Mouse (Mus musculus): ENCODE measurements around the gene Defb45. TPM values are rescaled to one million over a fixed set of nuclear protein-coding genes. Genes with fewer than 3 reads are reported as not detected.

Defb45 gene
- polyA plus RNA-seq, 1 experiment from 2014 or later = not detected

DNA sequence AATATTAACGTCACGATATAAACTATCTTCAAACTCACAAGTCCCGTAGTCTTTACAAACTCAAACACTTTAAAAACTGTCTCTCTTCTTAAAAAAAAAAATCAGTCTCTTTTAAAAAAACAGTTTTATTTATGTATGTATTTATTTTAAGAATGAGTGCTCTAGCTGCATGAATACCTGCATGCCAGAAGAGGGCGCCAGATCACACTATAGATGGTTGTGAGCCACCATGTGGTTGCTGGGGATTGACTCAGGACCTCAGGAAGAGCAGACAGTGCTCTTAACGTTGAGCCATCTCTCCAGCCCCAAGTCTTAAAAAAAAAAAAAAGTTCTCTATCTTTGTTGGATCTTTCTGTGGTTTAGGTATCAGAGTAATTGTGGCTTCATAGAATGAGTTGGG lies 18.2 kb upstream of the Defb45 start:
- 61% methylated on average over 5 of the region's 5 CpGs for WGBS
- no peak overlapping the region for H3K4me3 ChIP-seq (ENCODE audit: low read depth, low read length)
- H3K9ac ChIP-seq (ENCODE audit: low read depth, low read length) = no peak overlapping the region

DNA sequence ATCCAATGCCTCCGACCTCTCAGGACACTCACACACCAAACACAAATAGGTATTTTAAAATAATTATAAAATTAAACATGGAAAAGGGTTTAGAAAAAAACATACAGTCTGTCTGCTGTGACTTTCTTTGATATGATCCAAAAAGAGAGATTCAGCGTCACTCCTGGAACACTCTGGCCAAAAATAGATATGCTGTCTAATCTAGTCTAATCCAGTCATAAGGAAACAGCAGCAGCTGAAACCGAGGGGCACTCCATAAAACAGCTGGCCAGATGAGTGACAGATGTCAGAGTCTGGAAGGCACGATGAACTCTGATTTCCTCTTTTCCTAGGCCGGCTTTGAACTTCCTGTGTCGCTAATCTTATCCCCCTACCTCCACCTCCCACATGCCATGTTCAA lies 17.3 kb upstream of the Defb45 start:
- WGBS = 80% methylated on average over 6 of the region's 6 CpGs

More for the DNA sequence above, 18.2 kb upstream of the Defb45 start:
- H3K4me2 ChIP-seq (ENCODE audit: low read length) = no peak overlapping the region
- no peaks in the 10 kb centered on the region for H3K9me3 ChIP-seq (replicated peaks; ENCODE audit: control insufficient read depth, low read length, poor library complexity, severe bottlenecking)
- no peaks in the 10 kb centered on the region for H3K36me3 ChIP-seq (ENCODE audit: control insufficient read depth, insufficient read depth, low read length)
- H3K27ac ChIP-seq (ENCODE audit: low read length) = no peak overlapping the region
- ATAC-seq = no peak
- no peaks in the 10 kb centered on the region for H3K27me3 ChIP-seq (ENCODE audit: control insufficient read depth, insufficient read depth, low read depth, low read length)
- no peaks in the 10 kb centered on the region for H3K4me1 ChIP-seq (ENCODE audit: control insufficient read depth, insufficient read depth, low read length)

DNA sequence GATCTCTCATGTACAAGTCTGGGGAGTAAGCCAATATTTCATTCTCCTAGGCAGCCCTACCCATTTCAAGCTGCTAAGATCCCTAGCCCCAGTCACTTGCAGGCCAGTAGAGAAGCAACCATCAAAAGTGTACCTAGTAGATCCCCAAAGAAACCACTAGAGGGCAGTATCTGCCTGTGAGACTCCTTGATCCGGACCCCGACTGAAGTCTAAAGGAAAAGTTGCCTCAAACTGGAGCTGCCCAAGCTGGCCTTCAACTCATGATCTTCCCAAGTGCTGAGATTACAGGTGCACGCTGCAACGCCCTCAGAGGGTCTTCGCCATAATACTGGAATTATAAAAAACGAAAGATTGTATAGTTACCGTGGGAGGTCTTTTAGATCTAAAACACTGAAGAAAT lies 16.4 kb upstream of the Defb45 start:
- Histone ChIP-seq H3K27me3 (ENCODE audit: control insufficient read depth, insufficient read depth, low read depth, low read length) (no peaks in the 10 kb centered on the region), H3K27ac (ENCODE audit: low read length) (no peak overlapping the region), H3K36me3 (ENCODE audit: control insufficient read depth, insufficient read depth, low read length) (no peaks in the 10 kb centered on the region), H3K4me2 (ENCODE audit: low read length) (no peak overlapping the region), H3K4me1 (ENCODE audit: control insufficient read depth, insufficient read depth, low read length) (no peaks in the 10 kb centered on the region), H3K9me3 (replicated peaks; ENCODE audit: control insufficient read depth, low read length, poor library complexity, severe bottlenecking) (no peaks in the 10 kb centered on the region), H3K9ac (ENCODE audit: low read depth, low read length) (no peak overlapping the region), H3K4me3 (ENCODE audit: low read depth, low read length) (no peak overlapping the region)
- ATAC-seq = peak; percentile 58
- WGBS = 8% methylated on average over 7 of the region's 7 CpGs

More for the DNA sequence above, 17.3 kb upstream of the Defb45 start:
- no peak overlapping the region for H3K9ac ChIP-seq (ENCODE audit: low read depth, low read length)
- no peaks in the 10 kb centered on the region for H3K36me3 ChIP-seq (ENCODE audit: control insufficient read depth, insufficient read depth, low read length)
- H3K4me3 ChIP-seq (ENCODE audit: low read depth, low read length) = no peak overlapping the region
- H3K27ac ChIP-seq (ENCODE audit: low read length) = no peak overlapping the region
- H3K27me3 ChIP-seq (ENCODE audit: control insufficient read depth, insufficient read depth, low read depth, low read length) = no peaks in the 10 kb centered on the region
- H3K4me1 ChIP-seq (ENCODE audit: control insufficient read depth, insufficient read depth, low read length) = no peaks in the 10 kb centered on the region
- H3K9me3 ChIP-seq (replicated peaks; ENCODE audit: control insufficient read depth, low read length, poor library complexity, severe bottlenecking) = no peaks in the 10 kb centered on the region
- ATAC-seq = no peak
- H3K4me2 ChIP-seq (ENCODE audit: low read length) = no peak overlapping the region

DNA sequence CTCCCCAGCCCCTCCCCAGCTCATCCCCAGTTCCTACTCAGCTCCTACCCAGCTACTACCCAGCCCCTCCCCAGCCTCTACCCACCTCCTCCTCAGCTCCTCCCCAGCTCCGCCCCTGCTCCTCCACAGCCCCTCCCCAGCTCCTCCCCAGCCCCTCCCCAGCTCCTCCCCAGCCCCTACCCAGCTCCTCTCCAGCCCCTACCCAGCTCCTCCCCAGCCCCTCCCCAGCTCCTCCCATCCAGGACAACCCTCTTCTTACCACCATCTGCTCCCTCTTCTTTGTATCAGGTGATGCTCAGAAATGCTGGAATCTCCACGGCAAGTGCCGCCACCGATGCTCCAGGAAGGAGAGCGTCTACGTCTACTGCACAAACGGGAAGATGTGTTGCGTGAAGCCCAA lies 13.0 kb upstream of the Defb45 start:
- Histone ChIP-seq H3K27ac (ENCODE audit: low read length) (no peak overlapping the region), H3K4me2 (ENCODE audit: low read length) (no peak overlapping the region), H3K4me1 (ENCODE audit: control insufficient read depth, insufficient read depth, low read length) (no peaks in the 10 kb centered on the region), H3K27me3 (ENCODE audit: control insufficient read depth, insufficient read depth, low read depth, low read length) (no peaks in the 10 kb centered on the region), H3K36me3 (ENCODE audit: control insufficient read depth, insufficient read depth, low read length) (no peaks in the 10 kb centered on the region), H3K9me3 (replicated peaks; ENCODE audit: control insufficient read depth, low read length, poor library complexity, severe bottlenecking) (no peaks in the 10 kb centered on the region), H3K4me3 (ENCODE audit: low read depth, low read length) (no peak overlapping the region), H3K9ac (ENCODE audit: low read depth, low read length) (no peak overlapping the region)
- WGBS = 44% methylated on average over 7 of the region's 8 CpGs
- ATAC-seq = no peak

DNA sequence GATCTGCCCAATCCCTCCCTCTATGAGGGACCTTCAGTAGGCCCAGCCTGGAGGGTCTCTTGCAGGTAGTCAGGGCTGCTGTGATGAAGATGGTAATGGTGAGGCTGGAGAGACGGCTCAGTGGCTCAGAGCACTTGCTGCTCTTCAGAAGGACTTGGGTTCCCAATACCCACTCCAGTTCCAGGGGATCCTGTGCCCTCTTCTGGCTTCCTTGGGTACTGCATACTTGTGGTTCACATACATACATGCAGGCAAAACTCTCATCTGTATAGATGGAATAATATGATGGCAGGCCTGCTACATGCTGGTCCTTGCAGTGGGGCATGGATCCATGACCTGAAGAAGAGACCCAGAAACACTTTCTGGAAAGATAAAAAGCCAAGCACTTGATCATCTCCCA lies 9.5 kb upstream of the Defb45 start:
- Histone ChIP-seq H3K27me3 (ENCODE audit: control insufficient read depth, insufficient read depth, low read depth, low read length) (no peaks in the 10 kb centered on the region), H3K9ac (ENCODE audit: low read depth, low read length) (no peak overlapping the region), H3K36me3 (ENCODE audit: control insufficient read depth, insufficient read depth, low read length) (no peaks in the 10 kb centered on the region), H3K4me2 (ENCODE audit: low read length) (no peak overlapping the region), H3K27ac (ENCODE audit: low read length) (no peak overlapping the region), H3K4me3 (ENCODE audit: low read depth, low read length) (no peak overlapping the region), H3K9me3 (replicated peaks; ENCODE audit: control insufficient read depth, low read length, poor library complexity, severe bottlenecking) (no peaks in the 10 kb centered on the region), H3K4me1 (ENCODE audit: control insufficient read depth, insufficient read depth, low read length) (no peaks in the 10 kb centered on the region)
- ATAC-seq = no peak
- 88% methylated on average over 1 of the region's 1 CpGs for WGBS

DNA sequence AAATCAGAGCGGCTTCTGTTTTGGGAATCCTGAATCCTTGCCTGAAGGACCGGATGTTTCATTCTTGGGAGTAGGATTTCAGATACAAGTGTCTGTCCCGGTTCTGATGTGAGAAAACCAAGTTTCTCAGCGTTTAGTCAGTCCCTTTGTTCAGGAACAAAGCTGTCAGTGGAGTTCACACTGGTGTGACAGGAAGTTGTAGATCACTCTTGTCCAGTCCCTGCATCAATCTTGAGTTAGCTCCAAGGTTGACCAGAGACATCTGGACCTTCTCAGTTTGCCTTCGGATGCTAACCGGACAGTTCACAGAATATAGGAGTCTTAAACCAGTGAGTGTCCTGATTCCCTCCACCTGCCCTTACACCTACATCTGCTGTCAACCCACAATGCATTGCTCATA lies 8.5 kb upstream of the Defb45 start:
- Histone ChIP-seq H3K9ac (ENCODE audit: low read depth, low read length) (no peak overlapping the region), H3K36me3 (ENCODE audit: control insufficient read depth, insufficient read depth, low read length) (no peaks in the 10 kb centered on the region)
- WGBS = 80% methylated on average over 6 of the region's 6 CpGs

DNA sequence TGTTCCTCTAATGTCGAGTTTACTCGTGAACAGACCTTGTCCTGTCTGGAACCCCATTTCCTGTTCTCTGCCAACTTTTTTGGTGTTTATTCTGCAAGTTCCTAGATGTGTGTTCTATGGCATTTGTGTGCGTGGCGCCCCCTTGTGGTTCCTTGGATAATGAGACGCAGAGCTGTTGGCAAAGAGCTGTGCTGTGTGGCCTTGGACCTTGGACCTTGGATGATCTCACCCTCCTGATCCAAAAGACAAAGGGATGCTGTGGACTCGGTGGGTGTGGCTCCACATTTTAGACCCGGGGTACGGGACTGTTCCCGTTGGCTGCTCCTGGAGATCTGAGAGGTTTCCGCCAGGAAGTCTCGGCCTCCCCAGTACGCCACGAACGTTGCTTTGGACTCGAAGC lies 4.9 kb upstream of the Defb45 start, which contains the start of gene Defb36:
Gene Defb36, plus strand, starts transcription at position 271 of the 400 bp plus-strand sequence.
- 85% methylated on average over 15 of the region's 15 CpGs for WGBS

More for the DNA sequence above, 8.5 kb upstream of the Defb45 start:
- Histone ChIP-seq H3K9me3 (replicated peaks; ENCODE audit: control insufficient read depth, low read length, poor library complexity, severe bottlenecking) (no peaks in the 10 kb centered on the region), H3K4me3 (ENCODE audit: low read depth, low read length) (no peak overlapping the region), H3K4me1 (ENCODE audit: control insufficient read depth, insufficient read depth, low read length) (no peaks in the 10 kb centered on the region), H3K27me3 (ENCODE audit: control insufficient read depth, insufficient read depth, low read depth, low read length) (no peaks in the 10 kb centered on the region), H3K27ac (ENCODE audit: low read length) (no peak overlapping the region), H3K4me2 (ENCODE audit: low read length) (no peak overlapping the region)
- no peak for ATAC-seq

DNA sequence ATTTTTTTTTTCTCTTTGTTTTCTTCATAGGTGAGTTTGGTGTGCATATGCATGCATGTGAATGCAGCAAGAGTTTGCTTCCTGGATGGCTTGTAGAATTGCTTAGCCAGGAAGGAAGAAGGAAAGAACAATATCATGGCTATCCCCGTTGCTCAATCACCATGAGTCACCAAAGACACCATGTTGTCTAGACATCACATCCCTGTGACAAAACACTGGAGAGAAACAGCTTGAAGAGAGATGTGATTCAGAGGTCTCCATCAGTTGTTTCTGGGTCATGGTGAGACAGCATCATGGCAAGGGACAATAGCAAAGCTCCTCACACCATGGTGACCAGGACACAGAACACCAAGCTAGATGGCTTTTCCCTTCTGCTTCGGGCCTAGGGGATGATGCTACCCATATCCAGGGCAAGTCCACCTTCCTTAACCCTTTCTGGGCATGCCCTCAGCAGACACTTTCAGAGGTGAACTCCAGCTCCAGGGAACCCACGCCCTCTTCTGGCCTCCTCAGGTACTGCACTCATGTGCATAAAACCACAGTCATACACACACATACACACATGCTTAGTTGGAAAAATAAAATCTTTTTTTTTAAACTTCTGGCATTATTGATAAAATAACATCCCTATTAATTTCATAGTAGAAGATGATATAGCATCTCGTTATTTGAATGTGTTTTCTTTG lies 2.2 kb upstream of the Defb45 start:
- no peaks in the 10 kb centered on the region for H3K9me3 ChIP-seq (replicated peaks; ENCODE audit: control insufficient read depth, low read length, poor library complexity, severe bottlenecking)
- WGBS = 74% methylated on average over 4 of the region's 4 CpGs
- H3K4me2 ChIP-seq (ENCODE audit: low read length) = no peak overlapping the region
- H3K27me3 ChIP-seq (ENCODE audit: control insufficient read depth, insufficient read depth, low read depth, low read length) = no peaks in the 10 kb centered on the region
- no peak overlapping the region for H3K9ac ChIP-seq (ENCODE audit: low read depth, low read length)
- no peak overlapping the region for H3K4me3 ChIP-seq (ENCODE audit: low read depth, low read length)
- no peaks in the 10 kb centered on the region for H3K36me3 ChIP-seq (ENCODE audit: control insufficient read depth, insufficient read depth, low read length)
- no peak for ATAC-seq
- no peaks in the 10 kb centered on the region for H3K4me1 ChIP-seq (ENCODE audit: control insufficient read depth, insufficient read depth, low read length)
- no peak overlapping the region for H3K27ac ChIP-seq (ENCODE audit: low read length)

More for the DNA sequence above, 4.9 kb upstream of the Defb45 start, which contains the start of gene Defb36:
- no peak for ATAC-seq
- no peaks in the 10 kb centered on the region for H3K4me1 ChIP-seq (ENCODE audit: control insufficient read depth, insufficient read depth, low read length)
- no peak within 1 kb of the TSS for H3K27ac ChIP-seq (ENCODE audit: low read length)
- H3K9ac ChIP-seq (ENCODE audit: low read depth, low read length) = no peak within 1 kb of the TSS
- H3K27me3 ChIP-seq (ENCODE audit: control insufficient read depth, insufficient read depth, low read depth, low read length) = no peaks in the 10 kb centered on the region
- no peaks in the 10 kb centered on the region for H3K36me3 ChIP-seq (ENCODE audit: control insufficient read depth, insufficient read depth, low read length)
- no peak within 1 kb of the TSS for H3K4me2 ChIP-seq (ENCODE audit: low read length)
- no peak within 1 kb of the TSS for H3K4me3 ChIP-seq (ENCODE audit: low read depth, low read length)
- H3K9me3 ChIP-seq (replicated peaks; ENCODE audit: control insufficient read depth, low read length, poor library complexity, severe bottlenecking) = no peaks in the 10 kb centered on the region

DNA sequence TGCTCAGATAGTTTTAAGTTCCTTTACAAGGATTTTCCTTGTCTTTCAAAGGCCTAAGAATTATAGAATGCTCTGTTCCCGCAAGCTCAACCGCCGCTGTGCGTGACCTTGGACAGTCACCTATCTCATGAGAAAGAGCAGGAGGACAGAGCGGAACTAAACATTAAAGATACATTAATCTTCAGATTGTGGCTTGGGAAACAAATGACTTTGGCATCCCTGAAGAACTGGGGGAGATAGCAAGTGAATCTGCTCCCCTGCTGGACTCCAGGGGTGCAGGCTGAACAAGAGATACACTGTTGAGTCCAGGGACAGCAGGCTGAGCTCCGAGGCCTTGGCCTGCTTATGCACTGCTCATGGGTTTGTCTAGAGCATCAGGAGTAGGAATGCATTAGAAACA lies 877 bp upstream of the Defb45 start:
- Histone ChIP-seq H3K27ac (ENCODE audit: low read length) (no peak overlapping the region), H3K9me3 (replicated peaks; ENCODE audit: control insufficient read depth, low read length, poor library complexity, severe bottlenecking) (no peaks in the 10 kb centered on the region), H3K4me2 (ENCODE audit: low read length) (no peak overlapping the region), H3K36me3 (ENCODE audit: control insufficient read depth, insufficient read depth, low read length) (no peaks in the 10 kb centered on the region), H3K9ac (ENCODE audit: low read depth, low read length) (no peak overlapping the region), H3K4me3 (ENCODE audit: low read depth, low read length) (no peak overlapping the region), H3K27me3 (ENCODE audit: control insufficient read depth, insufficient read depth, low read depth, low read length) (no peaks in the 10 kb centered on the region), H3K4me1 (ENCODE audit: control insufficient read depth, insufficient read depth, low read length) (no peaks in the 10 kb centered on the region)
- 84% methylated on average over 6 of the region's 6 CpGs for WGBS
- ATAC-seq = no peak
